ENCODE assay signal across 15 mouse cellular contexts in genomic region chr16:55516994-55517393, GRCm38 (mm10).
"Had no signal": no experiment of that assay in that cellular context is flagged by ENCODE, and none has a peak within 500 bp of the region (broad histone marks: within the 10 kb centered on the region; RNA-seq: fewer than 3 reads in every experiment).

No protein-coding gene starts in this region.

- H3K36me3 ChIP-seq: neural tube, embryonic 13.5 days; neural tube, embryonic 15.5 days; stomach, embryonic 15.5 days had no signal

- H3K4me3 ChIP-seq: neural tube, embryonic 13.5 days; neural tube, embryonic 15.5 days; stomach, embryonic 15.5 days had no signal

- H3K27ac ChIP-seq: neural tube, embryonic 13.5 days; neural tube, embryonic 15.5 days; stomach, embryonic 15.5 days; stomach, postnatal 0 days had no signal

- H3K9ac ChIP-seq: neural tube, embryonic 13.5 days; neural tube, embryonic 15.5 days; stomach, embryonic 15.5 days had no signal

- H3K27me3 ChIP-seq: neural tube, embryonic 13.5 days; neural tube, embryonic 15.5 days; stomach, embryonic 15.5 days had no signal

- H3K9me3 ChIP-seq: neural tube, embryonic 13.5 days; neural tube, embryonic 15.5 days; stomach, embryonic 15.5 days had no signal

- H3K4me1 ChIP-seq: stomach, embryonic 15.5 days had no signal

- DNase-seq: retina, postnatal 1 day; right cerebral cortex, adult 18-20 months; right cerebral cortex, postnatal 14 days; right cerebral cortex, postnatal 25 days; right cerebral cortex, postnatal 4 days; spleen, adult 18-20 months; thymus, adult 18-20 months; thymus, adult 2 months; thymus, postnatal 25 days; thymus, postnatal 36 days; thymus, postnatal 4 days had no signal
